Mouse (Mus musculus) kidney, adult 2 months (tissue): ENCODE measurements at regions not wholly inside any gene's neighbourhood (a gene's known extent, or its start where the extent isn't known, plus 50 kb on each side); places are given as distances from the start of the nearest gene placed in this dataset.

Experiments used
- CTCF ChIP-seq: fragments of 200-500 bp; conservative IDR thresholded peaks from 2 replicates; pipeline ENCODE4 v1.5.1; 2011; ENCODE audit warnings: low read depth, mild to moderate bottlenecking, control low read depth, low read length, moderate library complexity, mixed read lengths; ENCODE audit not compliant: insufficient read depth, insufficient read length
- POLR2A ChIP-seq: fragments of 200-500 bp; IDR thresholded peaks from one replicate; pipeline ENCODE4 v1.6.1; 2011; ENCODE audit warnings: low read depth, low read length, control low read depth

- no peak for TF ChIP-seq CTCF
- no peak for TF ChIP-seq POLR2A
These were observed 420.9 kb upstream of the Htr2a start for GRCm38 (mm10) chr14:74219761-74220160.
